Mouse (Mus musculus) cerebellum, adult 8-10 months (tissue): ENCODE measurements at regions not wholly inside any gene's neighbourhood (a gene's known extent, or its start where the extent isn't known, plus 50 kb on each side); places are given as distances from the start of the nearest gene placed in this dataset.

Experiments
- DNase-seq: peaks from one replicate; pipeline ENCODE4 v3.0.0; 2022

- no peak for DNase-seq
Observed at GRCm38 (mm10) chr13:59910179-59911071, 87.5 kb upstream of the Tut7 start.

GRCm38 (mm10) chr13:59909400-59909799 is 86.5 kb upstream of the Tut7 start:
- no peak for DNase-seq

- DNase-seq = no peak
Observed at GRCm38 (mm10) chr13:59908786-59909185, 85.8 kb upstream of the Tut7 start.

- DNase-seq = no peak
Observed at GRCm38 (mm10) chr13:59905488-59905887, 82.5 kb upstream of the Tut7 start.

GRCm38 (mm10) chr13:59904415-59904814 is 81.5 kb upstream of the Tut7 start:
- no peak for DNase-seq

GRCm38 (mm10) chr13:59899521-59899920 is 76.6 kb upstream of the Tut7 start:
- DNase-seq = no peak

GRCm38 (mm10) chr13:59895754-59896153 is 72.8 kb upstream of the Tut7 start:
- DNase-seq = no peak

GRCm38 (mm10) chr13:59894094-59894493 is 71.1 kb upstream of the Tut7 start:
- no peak for DNase-seq

- DNase-seq = no peak
Observed at GRCm38 (mm10) chr13:59892961-59893360, 70.0 kb upstream of the Tut7 start.

- no peak for DNase-seq
Observed at GRCm38 (mm10) chr13:59892340-59892739, 69.4 kb upstream of the Tut7 start.

GRCm38 (mm10) chr13:59891737-59892136 is 68.8 kb upstream of the Tut7 start:
- DNase-seq = no peak

- peak; percentile 2 for DNase-seq
Observed at GRCm38 (mm10) chr13:59889468-59890117, 66.6 kb upstream of the Tut7 start.

GRCm38 (mm10) chr13:59888038-59889016 is 65.4 kb upstream of the Tut7 start:
- no peak for DNase-seq

- no peak for DNase-seq
Observed at GRCm38 (mm10) chr13:59887306-59887705, 64.4 kb upstream of the Tut7 start.

GRCm38 (mm10) chr13:59886572-59886971 is 63.6 kb upstream of the Tut7 start:
- no peak for DNase-seq

GRCm38 (mm10) chr13:59881989-59882784 is 59.2 kb upstream of the Tut7 start:
- DNase-seq = no peak

GRCm38 (mm10) chr13:59880055-59880454 is 57.1 kb upstream of the Tut7 start:
- no peak for DNase-seq

- no peak for DNase-seq
Observed at GRCm38 (mm10) chr13:59875637-59876036, 52.7 kb upstream of the Tut7 start.

- DNase-seq = no peak
Observed at GRCm38 (mm10) chr13:59874137-59874931, 51.4 kb upstream of the Tut7 start.
